Mouse (Mus musculus) megakaryocyte progenitor cell, adult 5-6 weeks (primary cell): ENCODE data around the gene Gm9780. TPM values are rescaled to one million over a fixed set of nuclear protein-coding genes. Genes with fewer than 3 reads are reported as not detected.
"Not testable (repeated sequence)": the region's sequence is repeated elsewhere in the genome, so short reads cannot be mapped to it uniquely, and the experiment has no call there.

Source experiments
- ATAC-seq: replicated peaks from 2 replicates; pipeline ENCODE4 v1.8.0; 2016; ENCODE audit warnings: mild to moderate bottlenecking, moderate TSS enrichment, inconsistent platforms; ENCODE audit not compliant: poor library complexity
- total RNA-seq, 2 experiments: library from RNA; stranded (forward) in 1 of 2; stranded (reverse) in 1 of 2; fragments of 157-497, 149-512 nt in 1 of 2; fragments of 200-1000 nt in 1 of 2; gene quantifications; 2 replicates each; pipeline versions ENCODE4 v1.2.3 to v1.2.4; 2015 to 2017

The Gm9780 gene
- total RNA-seq (2015) = not detected in 2 replicates
- total RNA-seq (2017) = not detected in 2 replicates

DNA sequence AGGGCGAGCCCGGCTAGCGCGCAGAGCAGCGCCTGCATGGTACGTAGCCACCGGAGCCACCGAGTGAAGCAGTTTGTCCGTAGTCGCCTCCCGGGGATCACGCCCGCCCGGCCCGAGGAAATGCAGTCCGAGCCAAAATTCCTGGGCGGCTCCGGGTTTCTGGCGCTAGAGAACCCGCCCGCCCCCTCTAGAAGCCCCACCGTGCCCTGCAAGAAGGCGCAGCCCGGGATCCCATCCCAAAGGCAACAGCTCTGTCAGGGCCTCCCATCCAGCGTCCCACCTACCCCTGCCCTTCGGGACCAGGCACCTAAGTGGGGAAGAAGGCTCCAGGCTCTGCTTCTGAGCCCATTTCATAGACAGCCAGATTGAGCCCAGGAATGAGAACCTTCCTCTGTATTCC, at the start of gene Gm9780:
TSS of gene Gm9780 (minus strand) at position 101 of the 400 bp plus-strand sequence.
- ATAC-seq = not testable (repeated sequence)

GRCm38 (mm10) chr14:26081997-26082396, 39.5 kb upstream of the Gm9780 start, which contains the start of gene Cphx3:
TSS of gene Cphx3 (plus strand) at chr14:26082297.
- not testable (repeated sequence) for ATAC-seq

- ATAC-seq = not testable (repeated sequence)
Observed at GRCm38 (mm10) chr14:26081216-26081615, 38.7 kb upstream of the Gm9780 start, which contains the start of gene Cphx2. TSS of gene Cphx2 (plus strand) at chr14:26081516.

GRCm38 (mm10) chr14:26076620-26077390, 34.3 kb upstream of the Gm9780 start:
- not testable (repeated sequence) for ATAC-seq

- ATAC-seq = peak; percentile 96
Observed at GRCm38 (mm10) chr14:26067325-26067633, 24.8 kb upstream of the Gm9780 start, which contains the start of gene Tmem254c. TSS of gene Tmem254c (minus strand) at chr14:26067355.

DNA sequence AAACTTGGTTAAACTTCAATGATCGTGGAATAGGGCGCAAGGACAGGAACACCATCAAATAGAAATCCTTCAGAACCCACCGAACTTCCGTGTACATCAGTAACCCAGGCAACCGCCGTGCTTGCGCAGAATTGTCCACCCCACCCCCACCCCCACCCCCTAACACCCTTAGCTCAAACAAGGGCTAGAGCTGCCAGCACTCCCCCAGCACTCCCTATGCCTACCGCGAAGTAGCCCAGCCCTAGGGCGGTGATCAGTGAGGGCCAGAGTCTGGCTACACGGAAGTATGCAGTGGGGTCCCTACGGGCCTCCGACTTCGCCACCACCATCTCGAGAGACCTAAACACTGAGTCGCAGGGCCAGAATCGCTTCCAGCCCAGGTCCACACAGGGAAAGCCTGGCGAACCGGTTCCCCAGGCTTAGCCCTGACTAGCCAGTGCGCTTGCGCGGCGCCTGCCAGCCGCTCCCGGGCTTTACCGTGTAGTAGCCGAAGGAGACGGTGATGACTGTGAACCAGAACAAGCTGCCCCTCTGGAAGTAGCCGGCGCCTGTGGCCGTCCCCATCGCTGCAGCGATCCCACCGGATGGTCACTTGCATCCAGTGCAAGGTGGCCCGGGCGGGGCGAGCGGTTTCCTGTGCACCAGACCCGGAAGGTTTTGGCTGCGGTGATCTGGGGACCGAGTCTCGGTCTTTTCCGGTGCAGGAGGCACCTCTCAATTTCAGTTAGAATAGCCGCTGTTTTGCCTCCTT, 24.2 kb upstream of the Gm9780 start:
- peak; percentile 83 for ATAC-seq

DNA sequence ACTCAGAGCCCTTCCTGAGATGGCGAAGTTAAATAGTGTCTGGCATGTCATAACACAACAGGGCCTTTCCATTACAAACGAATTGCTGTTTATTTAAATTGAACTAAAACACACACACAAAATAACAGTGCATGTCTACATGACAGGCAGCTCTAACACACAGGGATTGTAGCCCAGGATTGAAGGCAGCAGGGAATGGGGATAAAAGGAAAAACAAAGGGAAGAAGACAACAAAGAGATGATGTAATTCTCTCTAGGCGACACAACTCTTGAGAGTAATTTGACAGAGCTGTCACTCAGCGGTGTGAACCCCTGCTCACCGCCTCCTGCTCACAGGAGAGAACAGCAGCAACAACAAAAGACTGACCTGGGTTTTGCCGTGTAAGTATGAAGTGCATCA, 16.9 kb upstream of the Gm9780 start:
- ATAC-seq = not testable (repeated sequence)

DNA sequence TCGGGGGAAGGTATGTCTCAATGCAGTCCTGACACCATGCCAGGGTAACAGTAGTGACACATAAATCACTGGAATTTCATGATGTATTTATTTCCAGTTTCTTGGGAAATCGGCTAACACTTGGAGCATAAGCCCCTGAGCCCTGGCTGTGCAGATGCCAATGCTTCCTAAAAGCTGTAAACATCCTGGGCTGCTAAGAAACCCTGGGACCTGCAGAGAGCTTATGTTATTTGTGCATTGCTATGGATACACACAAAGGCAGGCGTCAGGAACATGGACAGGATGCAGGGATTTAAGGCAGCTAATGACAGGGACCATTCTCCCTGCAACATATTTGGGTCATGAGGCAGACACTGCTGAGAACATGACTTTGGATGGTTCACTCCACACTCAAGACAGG, 15.7 kb upstream of the Gm9780 start:
- ATAC-seq = not testable (repeated sequence)

GRCm38 (mm10) chr14:26048767-26049166, 6.3 kb upstream of the Gm9780 start:
- ATAC-seq = not testable (repeated sequence)

DNA sequence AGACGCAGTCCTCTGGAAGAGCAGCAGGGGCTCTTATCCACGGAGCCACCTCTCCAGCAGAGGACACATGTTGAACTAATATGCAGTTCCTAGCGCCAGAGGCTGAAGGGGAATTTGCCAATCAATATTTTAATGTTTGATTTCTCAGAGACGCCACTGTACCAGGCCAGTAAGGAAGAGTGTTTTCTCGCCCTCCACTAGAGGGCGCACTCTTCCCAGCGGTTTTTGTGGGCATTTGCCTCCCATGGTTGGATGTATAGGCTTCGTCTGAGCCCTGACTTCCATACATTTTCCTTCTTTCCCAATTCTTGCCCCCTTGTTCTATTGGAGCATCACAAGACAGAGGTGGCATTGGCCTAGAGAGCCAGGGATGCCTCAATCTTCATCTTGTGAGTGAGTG, 4.5 kb upstream of the Gm9780 start:
- ATAC-seq = peak; percentile 69

DNA sequence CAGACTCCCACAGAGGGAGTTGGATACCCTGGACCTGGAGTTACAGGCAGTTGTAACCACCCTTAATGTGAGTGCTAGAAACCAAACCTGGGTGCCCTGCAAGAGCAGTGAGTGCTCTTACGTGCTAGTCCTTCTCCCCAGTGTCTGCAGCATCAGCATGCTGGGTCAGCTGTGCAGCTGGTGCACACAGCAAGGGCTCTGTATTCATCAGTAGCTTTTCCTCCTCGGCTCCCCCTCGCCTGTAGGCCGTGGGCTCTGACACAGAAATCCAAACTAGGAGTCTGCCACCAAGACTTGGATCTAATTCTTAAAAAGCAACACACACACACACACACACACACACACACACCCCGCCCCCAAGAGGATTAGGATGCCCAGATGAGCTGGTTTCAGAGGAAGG, 2.5 kb upstream of the Gm9780 start:
- ATAC-seq = not testable (repeated sequence)

- ATAC-seq = not testable (repeated sequence)
Observed at GRCm38 (mm10) chr14:26035439-26035838, 7.1 kb downstream of the Gm9780 start.

DNA sequence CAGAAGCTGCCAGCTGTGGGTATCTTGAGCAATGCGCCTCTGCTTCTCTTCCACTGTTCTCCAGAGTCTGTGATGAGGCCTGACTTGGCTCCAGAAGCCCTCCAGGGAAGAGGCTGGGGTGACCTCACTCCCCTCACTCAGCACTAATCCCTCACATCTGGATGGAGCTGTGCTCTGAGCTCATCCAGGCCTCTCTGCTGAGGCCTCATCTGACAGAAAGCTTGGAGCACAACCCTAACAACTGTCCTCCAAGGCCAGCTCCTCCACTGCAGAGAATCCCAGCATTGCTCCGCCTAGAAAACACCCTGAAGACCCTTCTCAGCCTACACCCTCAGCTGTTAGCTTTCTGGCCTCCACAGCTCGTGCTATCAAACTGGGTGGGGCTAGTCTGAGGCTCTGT, 8.1 kb downstream of the Gm9780 start:
- not testable (repeated sequence) for ATAC-seq

DNA sequence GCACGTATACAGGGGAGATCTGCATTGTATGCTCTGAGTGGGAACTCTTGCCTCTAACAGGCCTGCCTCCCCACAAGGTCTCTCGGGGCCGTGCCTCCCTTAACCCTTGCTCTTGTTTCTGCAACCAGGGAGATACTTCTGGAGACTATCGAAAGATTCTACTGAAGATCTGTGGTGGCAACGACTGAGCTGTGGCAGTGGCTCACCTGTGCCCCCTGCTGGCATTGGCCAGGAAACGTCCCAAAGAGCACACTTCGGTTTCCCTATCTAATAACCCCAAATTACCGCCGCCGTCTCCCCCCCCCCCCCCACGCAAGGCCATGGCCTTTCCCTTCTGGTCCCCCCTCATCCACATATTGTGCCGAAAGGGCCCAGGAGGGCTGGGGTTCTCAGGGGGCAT, 16.9 kb downstream of the Gm9780 start:
- ATAC-seq = peak; percentile 87

DNA sequence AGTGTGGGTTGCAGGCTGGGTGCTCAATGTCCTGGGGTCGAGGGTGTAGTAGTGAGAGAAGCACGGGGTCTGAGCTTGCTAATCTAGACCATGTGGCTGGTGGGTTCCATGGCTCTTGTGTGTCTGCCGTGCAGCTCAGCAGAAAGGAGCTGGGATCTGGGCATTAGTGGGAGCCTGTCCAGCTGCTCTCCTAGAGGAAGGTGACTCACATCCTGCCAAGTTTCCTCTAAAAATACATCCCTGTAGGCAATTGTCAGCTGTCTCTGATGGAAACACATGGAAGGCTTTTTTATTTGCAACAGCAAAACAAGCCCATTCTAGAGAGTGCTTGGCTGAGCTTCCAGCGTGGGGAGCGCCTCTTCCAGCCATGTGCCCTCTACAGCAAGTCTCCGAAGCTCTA, 19.7 kb downstream of the Gm9780 start:
- ATAC-seq = not testable (repeated sequence)

- ATAC-seq = not testable (repeated sequence)
Observed at GRCm38 (mm10) chr14:26021555-26021954, 21.0 kb downstream of the Gm9780 start.

DNA sequence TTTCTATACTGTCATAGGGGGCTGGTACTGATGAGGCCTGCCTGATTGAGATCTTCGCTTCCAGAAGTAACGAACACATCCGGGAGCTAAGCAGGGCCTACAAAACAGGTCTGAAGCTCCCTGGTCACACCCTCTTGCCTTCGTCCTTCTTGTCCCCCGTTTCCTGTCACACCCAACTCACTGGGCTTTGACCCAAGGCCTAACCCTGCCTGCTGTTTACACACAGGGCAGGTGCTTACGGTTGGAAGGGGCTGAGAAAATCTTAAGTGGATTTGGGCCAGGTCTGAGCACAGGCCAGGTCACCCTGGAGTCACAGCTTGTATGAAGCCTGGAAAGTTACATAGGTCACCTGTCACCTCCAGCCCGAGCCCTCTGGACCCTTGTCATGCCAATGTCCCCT, 26.1 kb downstream of the Gm9780 start:
- not testable (repeated sequence) for ATAC-seq

DNA sequence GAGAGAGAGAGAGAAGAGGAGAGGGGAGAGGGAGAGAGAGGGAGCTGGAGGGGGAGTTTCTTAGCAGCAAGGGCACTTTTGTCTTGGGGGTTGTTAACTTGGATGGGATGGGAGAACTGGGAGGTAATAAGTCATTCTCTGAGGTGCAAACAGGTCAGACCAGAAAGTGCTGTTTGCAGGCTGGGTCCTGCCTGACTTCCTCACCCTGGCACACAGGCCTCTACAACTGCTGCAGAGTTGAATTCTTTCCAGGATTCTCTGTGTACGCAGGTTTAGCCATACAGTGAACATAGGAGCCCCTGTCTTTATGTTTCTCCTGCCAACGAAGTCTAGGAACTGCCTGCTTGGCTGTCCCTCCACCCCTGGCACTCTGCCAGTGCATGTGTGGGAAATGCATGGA, 35.0 kb downstream of the Gm9780 start:
- ATAC-seq = not testable (repeated sequence)

DNA sequence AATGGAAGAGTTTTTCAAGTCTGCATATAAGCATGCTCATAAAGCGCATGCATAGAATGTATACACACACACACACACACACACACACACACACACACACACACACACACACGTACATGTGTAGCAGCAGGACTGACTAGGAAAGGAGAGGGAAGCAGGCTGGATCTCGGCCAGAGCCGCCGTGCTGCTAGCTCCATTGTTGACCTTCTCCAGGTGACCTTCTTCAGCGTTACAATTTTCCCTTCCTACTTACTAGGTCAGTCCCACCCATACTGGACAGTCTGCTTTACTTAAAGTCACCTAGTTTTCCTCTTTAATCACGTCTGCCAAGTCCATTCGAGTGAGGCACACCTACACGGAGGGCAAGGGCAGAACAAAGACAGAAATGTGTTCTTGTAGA, 60.6 kb downstream of the Gm9780 start:
- ATAC-seq = not testable (repeated sequence)

GRCm38 (mm10) chr14:25979242-25979941, 63.1 kb downstream of the Gm9780 start:
- ATAC-seq = not testable (repeated sequence)
